Mouse (Mus musculus): ENCODE results near the gene Rnpep. TPM values are rescaled to one million over a fixed set of nuclear protein-coding genes. Genes with fewer than 3 reads are reported as not detected.
A peak's percentile ranks its signal among the peaks of the same experiment; 100 is the strongest.

Rnpep gene
- polyA plus RNA-seq (2012; rRNA removed), result 46.6 and 55.6 TPM in 2 replicates

DNA sequence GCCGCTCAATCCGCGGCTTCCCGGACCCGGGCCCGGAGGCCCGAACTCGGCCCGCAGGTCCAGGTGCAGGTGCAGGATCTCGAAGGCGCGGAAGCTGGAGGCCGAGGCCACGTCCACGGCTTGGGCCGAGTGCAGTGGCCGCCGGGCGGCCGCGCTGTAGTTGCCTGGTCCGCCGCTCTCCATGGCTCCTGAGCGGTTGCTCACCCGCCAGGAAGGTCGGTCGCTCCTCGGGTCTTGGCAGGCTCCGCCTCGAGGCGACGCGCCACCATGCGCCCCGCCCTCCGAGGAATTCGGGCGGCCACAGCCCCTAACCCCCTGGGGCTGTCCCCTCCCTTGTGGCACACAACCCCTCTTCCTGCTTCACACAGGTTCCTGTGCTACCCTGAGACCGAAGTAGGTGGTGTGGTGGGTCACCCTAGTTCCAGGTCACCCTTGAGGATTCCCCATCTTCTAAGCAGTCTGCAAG lies at the start of gene Rnpep:
TSS of gene Rnpep (minus strand) at position 259 of the 466 bp plus-strand sequence.
- peak; percentile 68 for DNase-seq (ENCODE audit: low spot score)

- no peak for DNase-seq (ENCODE audit: low spot score)
Observed at GRCm38 (mm10) chr1:135330578-135330977, 46.7 kb upstream of the Rnpep start.

DNA sequence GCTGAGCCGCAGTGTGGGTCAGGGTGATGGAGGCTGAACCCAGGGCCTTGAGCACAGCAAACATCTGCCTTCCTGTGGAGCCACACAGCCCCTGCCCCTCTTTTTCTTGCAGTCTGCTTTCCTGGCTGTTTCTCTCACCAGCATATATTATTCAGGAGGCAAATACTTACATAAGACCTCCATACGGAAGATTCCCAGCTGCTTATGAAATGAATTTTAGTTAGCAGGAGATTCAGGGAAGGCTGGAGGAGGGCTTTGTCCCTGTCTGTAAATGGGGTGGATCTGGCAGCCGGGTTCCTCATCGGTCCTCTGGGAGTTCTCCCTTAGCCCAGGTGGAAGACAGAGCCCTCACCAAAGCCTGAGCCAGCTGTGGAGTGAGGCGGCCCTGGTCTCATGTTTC lies 44.5 kb upstream of the Rnpep start:
- DNase-seq (ENCODE audit: low spot score), result no peak

GRCm38 (mm10) chr1:135325934-135326333 lies 42.0 kb upstream of the Rnpep start:
- DNase-seq (ENCODE audit: low spot score), result no peak

GRCm38 (mm10) chr1:135324571-135324970 lies 40.7 kb upstream of the Rnpep start, which contains the start of gene Lmod1:
Lmod1 (plus strand) TSS chr1:135324807.
- DNase-seq (ENCODE audit: low spot score), result no peak

DNA sequence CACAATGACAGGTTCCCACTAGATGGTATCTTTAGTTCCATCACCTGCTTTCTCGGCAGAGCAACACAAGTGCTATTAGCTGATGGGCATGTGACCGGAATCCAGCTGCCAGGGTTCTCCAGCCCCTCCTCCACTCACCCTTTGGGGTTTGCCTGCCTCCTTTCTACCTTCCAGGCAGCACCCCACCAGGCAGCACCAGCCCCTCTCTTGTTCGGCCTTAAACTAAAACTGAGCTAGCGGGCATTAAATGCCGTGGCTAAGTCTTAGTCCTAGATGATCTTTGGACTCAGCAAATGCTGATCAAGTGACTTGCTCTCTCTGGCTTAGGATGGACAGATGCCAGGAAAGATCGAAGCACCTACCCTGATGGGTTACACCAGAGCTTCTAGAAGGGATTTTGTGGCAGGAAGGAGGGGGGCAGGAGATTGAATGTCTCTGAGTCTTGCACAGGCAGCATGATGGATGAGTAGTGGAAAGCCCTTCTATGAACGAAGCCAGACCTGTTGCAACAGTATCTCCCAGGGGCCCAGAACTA lies 39.5 kb upstream of the Rnpep start:
- no peak for DNase-seq (ENCODE audit: low spot score)

- DNase-seq (ENCODE audit: low spot score), result peak; percentile 79
Observed at GRCm38 (mm10) chr1:135313284-135314031, 29.6 kb upstream of the Rnpep start, which contains the start of gene Timm17a. Timm17a (minus strand) TSS chr1:135313778.

DNA sequence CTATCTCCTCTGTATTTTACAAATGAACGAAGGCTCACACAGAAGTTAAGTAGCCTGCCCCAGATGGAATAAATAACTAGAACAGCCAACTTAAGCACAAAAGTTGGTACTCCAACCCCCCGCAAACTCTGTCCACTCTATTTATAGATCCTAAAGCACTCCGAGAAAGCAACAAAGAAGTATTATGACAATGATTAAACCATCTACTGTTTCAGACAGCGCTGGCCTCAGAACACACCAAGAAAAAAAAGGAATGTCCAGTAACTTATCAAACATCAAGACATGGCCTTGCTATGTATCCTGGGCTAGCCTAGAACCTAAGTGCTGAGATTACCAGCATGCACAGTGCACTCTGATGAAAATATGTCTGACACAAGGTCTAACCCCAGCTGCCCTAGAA lies 28.3 kb upstream of the Rnpep start:
- no peak for DNase-seq (ENCODE audit: low spot score)

DNA sequence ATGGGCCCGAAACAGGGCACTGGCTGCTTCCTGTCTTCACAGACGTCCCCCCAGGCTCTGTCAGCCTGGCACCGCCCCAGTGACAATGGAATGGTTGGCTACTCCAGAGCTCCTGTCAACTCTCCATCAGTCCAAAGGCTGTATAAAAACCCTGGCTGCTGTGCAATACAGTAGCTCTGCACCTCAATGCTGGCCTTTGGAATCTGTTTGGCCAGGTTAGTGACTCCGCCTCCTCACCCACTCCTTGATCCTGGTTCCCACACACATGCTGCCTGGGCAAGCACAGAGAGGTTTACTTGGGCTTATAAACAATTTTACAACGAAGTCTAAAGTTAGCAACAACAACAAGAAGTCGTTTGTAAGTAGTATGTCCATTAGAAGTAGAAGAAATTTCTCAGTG lies 27.5 kb upstream of the Rnpep start:
- DNase-seq (ENCODE audit: low spot score), result no peak

GRCm38 (mm10) chr1:135290908-135291307 lies 7.0 kb upstream of the Rnpep start:
- no peak for DNase-seq (ENCODE audit: low spot score)

DNA sequence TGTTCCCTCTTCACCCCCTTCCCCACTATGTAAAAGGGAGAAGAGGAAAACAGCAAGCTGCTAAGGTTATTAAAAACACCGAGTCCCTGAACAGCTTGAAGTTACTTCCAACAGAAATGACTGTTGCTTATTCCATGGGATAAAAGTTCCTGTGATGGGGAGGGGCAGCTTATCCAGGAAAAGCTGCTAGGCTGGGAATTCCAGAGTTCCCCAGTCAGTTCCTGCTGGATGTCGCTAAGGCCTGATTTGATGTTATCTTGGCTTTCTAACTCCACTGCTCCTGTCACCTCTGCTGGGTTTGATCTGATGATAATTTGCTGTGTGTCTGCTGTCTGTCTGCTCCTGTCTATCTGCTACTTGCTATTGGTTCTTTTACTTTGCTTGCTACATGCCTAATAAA lies 2.4 kb upstream of the Rnpep start:
- no peak for DNase-seq (ENCODE audit: low spot score)

- DNase-seq (ENCODE audit: low spot score), result no peak
Observed at GRCm38 (mm10) chr1:135283287-135283825, 528 bp downstream of the Rnpep start.

- no peak for DNase-seq (ENCODE audit: low spot score)
Observed at GRCm38 (mm10) chr1:135282536-135283286, 1.2 kb downstream of the Rnpep start.

- DNase-seq (ENCODE audit: low spot score), result no peak
Observed at GRCm38 (mm10) chr1:135281841-135282240, 2.0 kb downstream of the Rnpep start.

GRCm38 (mm10) chr1:135280646-135281045 lies 3.2 kb downstream of the Rnpep start:
- no peak for DNase-seq (ENCODE audit: low spot score)

- DNase-seq (ENCODE audit: low spot score), result no peak
Observed at GRCm38 (mm10) chr1:135271371-135271770, 12.5 kb downstream of the Rnpep start.

GRCm38 (mm10) chr1:135267663-135268446 lies 16.0 kb downstream of the Rnpep start:
- no peak for DNase-seq (ENCODE audit: low spot score)

DNA sequence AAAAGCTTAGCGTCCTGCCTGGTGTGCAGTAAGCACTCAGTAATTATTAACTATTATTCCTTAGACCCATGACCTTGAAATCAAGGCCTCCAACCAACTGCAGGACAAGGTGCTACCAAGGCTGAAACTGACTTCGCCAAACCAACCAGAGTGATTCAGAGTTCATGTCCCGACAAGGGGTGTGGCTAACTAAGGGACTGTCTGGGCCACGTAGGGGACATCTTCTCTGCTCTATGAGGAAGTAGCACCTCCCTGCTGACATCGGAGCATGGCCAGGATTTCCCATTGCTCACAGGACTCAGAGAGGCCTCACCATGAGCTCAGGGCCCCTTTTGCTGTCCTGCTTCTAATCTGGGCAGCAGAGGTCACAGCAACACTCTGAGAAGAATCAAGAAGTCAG lies 18.1 kb downstream of the Rnpep start:
- DNase-seq (ENCODE audit: low spot score), result no peak

- DNase-seq (ENCODE audit: low spot score), result no peak
Observed at GRCm38 (mm10) chr1:135263316-135263715, 20.6 kb downstream of the Rnpep start.

GRCm38 (mm10) chr1:135262329-135262728 lies 21.6 kb downstream of the Rnpep start:
- no peak for DNase-seq (ENCODE audit: low spot score)

DNA sequence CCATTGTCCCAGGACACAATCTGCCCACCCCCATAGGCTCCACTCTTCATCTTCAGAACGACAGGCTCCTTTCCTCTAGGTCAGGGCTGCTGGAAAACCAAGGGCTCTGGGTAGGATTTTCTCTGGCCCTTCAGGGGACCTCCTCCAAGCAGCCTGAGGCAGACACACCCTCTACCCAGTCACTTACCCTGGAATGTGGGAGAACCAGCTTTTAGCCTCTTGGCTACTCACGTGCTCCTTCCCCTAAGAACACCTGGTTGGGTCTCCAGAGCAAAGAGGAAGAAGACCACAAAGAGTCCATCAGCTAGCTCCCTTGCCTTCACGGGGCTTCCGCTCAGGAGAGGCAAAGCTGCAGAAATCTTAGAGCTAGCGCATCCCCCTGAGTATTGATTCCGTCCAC lies 23.0 kb downstream of the Rnpep start:
- DNase-seq (ENCODE audit: low spot score), result no peak

GRCm38 (mm10) chr1:135259128-135259436 lies 24.8 kb downstream of the Rnpep start:
- no peak for DNase-seq (ENCODE audit: low spot score)
